Mouse (Mus musculus) lung, embryonic 16.5 days (tissue): ENCODE results near the gene Egr4. TPM values are rescaled to one million over a fixed set of nuclear protein-coding genes. Genes with fewer than 3 reads are reported as not detected.
A peak's percentile ranks its signal among the peaks of the same experiment; 100 is the strongest.

Experiments
- ATAC-seq: fragments of 200-750 bp; cut with Nextera tagmentation; 2 replicates; pipeline ENCODE4 v1.8.0; 2017; ENCODE audit warnings: low read depth, mild to moderate bottlenecking, moderate library complexity
- H3K27ac ChIP-seq: fragments of 300-500 bp; sonication (generic); 2 replicates; pipeline ENCODE4 v1.5.1; 2014; ENCODE audit warnings: mild to moderate bottlenecking, control low read depth, low read length
- H3K27me3 ChIP-seq: fragments of 300-500 bp; sonication (generic); 2 replicates; pipeline ENCODE4 v1.6.1; 2014; ENCODE audit warnings: low read depth, low read length, mixed read lengths; ENCODE audit not compliant: control insufficient read depth, insufficient read depth
- H3K36me3 ChIP-seq: fragments of 300-500 bp; sonication (generic); 2 replicates; pipeline ENCODE4 v1.6.1; 2014; ENCODE audit warnings: low read length; ENCODE audit not compliant: control insufficient read depth, insufficient read depth
- H3K4me1 ChIP-seq: fragments of 300-500 bp; sonication (generic); replicated peaks from 2 replicates; pipeline ENCODE4 v1.6.1; 2014; ENCODE audit warnings: low read length, mixed read lengths; ENCODE audit not compliant: control insufficient read depth, insufficient read depth
- H3K4me2 ChIP-seq: fragments of 300-500 bp; sonication (generic); 2 replicates; pipeline ENCODE4 v1.6.1; 2014; ENCODE audit warnings: low read depth, low read length, control low read depth
- H3K4me3 ChIP-seq: fragments of 300-500 bp; sonication (generic); 2 replicates; pipeline ENCODE4 v1.5.1; 2014; ENCODE audit warnings: mild to moderate bottlenecking, low read length, control low read depth
- H3K9ac ChIP-seq: fragments of 300-500 bp; sonication (generic); 2 replicates; pipeline ENCODE4 v1.6.1; 2014; ENCODE audit warnings: low read length, control low read depth
- H3K9me3 ChIP-seq: fragments of 300-500 bp; sonication (generic); 2 replicates; pipeline ENCODE4 v1.6.1; 2016; ENCODE audit warnings: low read length; ENCODE audit not compliant: control insufficient read depth
- WGBS: fragments of 180-500 bp; shearing (Covaris S2); extraction: QIAGEN DNeasy Blood & Tissue Kit; methylation state at CpG from one replicate; pipeline ENCODE4 v1.1.7; 2014; 5-methylcytosine and 5-hydroxymethylcytosine counted together
- polyA plus RNA-seq: library from polyadenylated mRNA; unstranded; fragments of >200 nt; fragmentation: Nextera tagmentation; extraction: Ambion mirVana; gene quantifications from 2 replicates; pipeline ENCODE4 v1.2.1, GENCODE M21; 2015

Egr4 gene
- polyA plus RNA-seq, 1 experiment from 2014 or later = not detected

- Histone ChIP-seq H3K4me2 (peak overlapping the region; percentile 71), H3K27ac (no peak overlapping the region), H3K9me3 (peaks cover 2% of the 10 kb centered on the region; the same call in 1 of the 2 replicates), H3K4me3 (peak overlapping the region; percentile 49), H3K4me1 (peaks cover 14% of the 10 kb centered on the region; the same call in 1 of the 2 replicates), H3K9ac (no peak overlapping the region), H3K36me3 (no peaks in the 10 kb centered on the region), H3K27me3 (peaks cover 66% of the 10 kb centered on the region)
- WGBS = under 1% methylated on average over 82 of the region's 90 CpGs
- ATAC-seq = peak; percentile 34; the same call in 1 of the 2 replicates
These were observed 535 bp downstream of the Egr4 start for GRCm38 (mm10) chr6:85512577-85513530.

DNA sequence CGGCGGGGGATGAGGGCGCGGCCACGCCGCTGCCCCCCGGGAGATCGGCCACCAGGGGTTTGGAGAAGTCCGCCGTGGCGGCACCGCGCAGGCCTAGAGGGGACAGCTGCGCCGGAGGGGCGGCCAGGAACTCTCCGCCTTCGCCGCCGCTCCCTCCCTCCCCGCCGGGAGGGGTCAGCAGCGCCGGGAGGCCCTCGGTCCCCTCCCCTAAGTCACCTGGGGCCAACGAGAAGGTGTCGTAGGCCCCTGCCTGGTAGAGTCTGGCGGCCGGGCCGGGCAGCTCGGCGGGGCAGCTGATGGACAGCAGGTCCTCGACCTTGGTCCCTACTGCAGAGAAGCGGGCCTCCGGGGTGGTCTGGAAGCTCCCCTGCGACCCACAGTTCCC, 1.3 kb downstream of the Egr4 start:
- under 1% methylated on average over 19 of the region's 36 CpGs for WGBS
- ATAC-seq = no peak
- no peak overlapping the region for H3K9ac ChIP-seq
- H3K27me3 ChIP-seq = peaks cover 66% of the 10 kb centered on the region
- no peak overlapping the region for H3K27ac ChIP-seq
- H3K9me3 ChIP-seq = peaks cover 2% of the 10 kb centered on the region; the same call in 1 of the 2 replicates
- peak overlapping the region; percentile 31 for H3K4me3 ChIP-seq
- no peaks in the 10 kb centered on the region for H3K36me3 ChIP-seq
- peaks cover 14% of the 10 kb centered on the region; the same call in 1 of the 2 replicates for H3K4me1 ChIP-seq
- peak overlapping the region; percentile 37 for H3K4me2 ChIP-seq

DNA sequence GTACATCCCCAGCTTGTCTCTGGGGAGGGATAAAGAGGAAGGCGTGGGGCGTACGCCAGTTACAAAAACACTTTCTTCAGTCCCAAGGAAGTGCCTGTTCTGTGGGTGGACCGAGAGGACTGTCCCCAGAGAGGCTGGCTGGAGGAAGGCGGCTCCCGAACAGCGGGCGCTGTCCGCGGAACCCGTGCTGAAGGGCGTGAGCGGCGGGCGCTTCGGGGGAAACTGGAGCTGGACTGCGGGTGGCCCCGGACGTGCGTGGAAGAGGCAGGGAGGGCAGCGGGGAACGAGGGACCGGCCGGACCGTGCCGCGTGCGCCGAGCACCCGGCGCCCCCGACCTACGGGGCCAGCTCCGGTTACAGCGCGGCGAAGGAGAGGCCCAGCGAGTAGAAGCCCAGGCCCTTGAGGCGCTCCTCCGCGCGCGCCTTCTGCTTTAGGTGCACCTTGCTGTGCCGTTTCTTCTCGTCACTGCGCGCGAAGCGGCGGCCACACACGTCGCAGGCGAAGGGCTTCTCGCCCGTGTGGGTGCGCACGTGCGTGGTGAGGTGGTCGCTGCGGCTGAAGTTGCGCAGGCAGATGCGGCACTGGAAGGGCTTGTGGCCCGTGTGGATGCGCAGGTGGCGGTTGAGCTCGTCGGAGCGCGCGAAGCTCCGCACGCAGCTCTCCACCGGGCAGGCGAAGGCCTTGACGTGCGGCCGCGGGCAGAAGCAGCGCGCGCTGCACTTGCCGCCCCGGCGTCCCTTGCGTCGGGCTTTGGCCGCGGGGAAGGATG, 1.9 kb downstream of the Egr4 start:
- no peak; the same call in 1 of the 2 replicates for ATAC-seq
- H3K27me3 ChIP-seq = peaks cover 65% of the 10 kb centered on the region
- no peak overlapping the region for H3K27ac ChIP-seq
- no peaks in the 10 kb centered on the region for H3K36me3 ChIP-seq
- H3K4me3 ChIP-seq = peak overlapping the region; percentile 31
- peaks cover 14% of the 10 kb centered on the region; the same call in 1 of the 2 replicates for H3K4me1 ChIP-seq
- WGBS = under 1% methylated on average over 66 of the region's 88 CpGs
- H3K9me3 ChIP-seq = peaks cover 2% of the 10 kb centered on the region; the same call in 1 of the 2 replicates
- H3K9ac ChIP-seq = no peak overlapping the region
- H3K4me2 ChIP-seq = peak overlapping the region; percentile 37

GRCm38 (mm10) chr6:85510476-85510875, 2.9 kb downstream of the Egr4 start:
- H3K36me3 ChIP-seq = no peaks in the 10 kb centered on the region
- no peak overlapping the region for H3K27ac ChIP-seq
- no peak overlapping the region for H3K9ac ChIP-seq
- peaks cover 57% of the 10 kb centered on the region for H3K27me3 ChIP-seq
- ATAC-seq = no peak
- peaks cover 2% of the 10 kb centered on the region; the same call in 1 of the 2 replicates for H3K9me3 ChIP-seq
- H3K4me1 ChIP-seq = peaks cover 14% of the 10 kb centered on the region; the same call in 1 of the 2 replicates
- no peak overlapping the region for H3K4me3 ChIP-seq
- WGBS = 4% methylated on average over 6 of the region's 6 CpGs
- H3K4me2 ChIP-seq = no peak overlapping the region

GRCm38 (mm10) chr6:85508602-85509001, 4.8 kb downstream of the Egr4 start:
- WGBS = 47% methylated on average over 5 of the region's 5 CpGs

DNA sequence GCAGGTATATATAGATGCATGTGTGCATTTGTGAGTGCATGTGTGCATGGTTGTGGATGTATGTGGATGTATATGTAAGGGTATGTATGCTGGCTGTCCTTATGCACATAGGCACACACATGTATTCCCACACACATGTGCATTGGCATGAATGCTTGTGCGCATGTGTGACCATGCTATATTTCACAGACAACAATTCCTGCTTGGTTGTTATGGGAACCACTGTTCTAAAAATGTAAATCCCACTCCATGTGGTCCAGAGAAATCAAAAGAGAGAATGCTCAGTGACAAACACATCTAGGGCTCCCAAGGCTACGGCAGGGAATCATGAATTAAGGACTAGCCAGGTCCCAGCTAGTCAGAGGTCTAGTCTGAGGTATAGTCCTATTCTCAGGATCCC, 8.5 kb downstream of the Egr4 start:
- Histone ChIP-seq H3K27me3 (peaks cover 26% of the 10 kb centered on the region), H3K4me3 (no peak overlapping the region), H3K9me3 (no peaks in the 10 kb centered on the region), H3K36me3 (no peaks in the 10 kb centered on the region), H3K4me1 (peaks cover 3% of the 10 kb centered on the region; the same call in 1 of the 2 replicates), H3K9ac (no peak overlapping the region), H3K4me2 (no peak overlapping the region), H3K27ac (no peak overlapping the region)
- no peak for ATAC-seq
- 68% methylated on average over 2 of the region's 2 CpGs for WGBS

More at GRCm38 (mm10) chr6:85508602-85509001, 4.8 kb downstream of the Egr4 start:
- no peak overlapping the region for H3K4me3 ChIP-seq
- no peaks in the 10 kb centered on the region for H3K36me3 ChIP-seq
- H3K4me1 ChIP-seq = peaks cover 13% of the 10 kb centered on the region; the same call in 1 of the 2 replicates
- no peak overlapping the region for H3K9ac ChIP-seq
- no peak overlapping the region for H3K4me2 ChIP-seq
- H3K27ac ChIP-seq = no peak overlapping the region
- no peaks in the 10 kb centered on the region for H3K9me3 ChIP-seq
- no peak for ATAC-seq
- H3K27me3 ChIP-seq = peaks cover 51% of the 10 kb centered on the region

DNA sequence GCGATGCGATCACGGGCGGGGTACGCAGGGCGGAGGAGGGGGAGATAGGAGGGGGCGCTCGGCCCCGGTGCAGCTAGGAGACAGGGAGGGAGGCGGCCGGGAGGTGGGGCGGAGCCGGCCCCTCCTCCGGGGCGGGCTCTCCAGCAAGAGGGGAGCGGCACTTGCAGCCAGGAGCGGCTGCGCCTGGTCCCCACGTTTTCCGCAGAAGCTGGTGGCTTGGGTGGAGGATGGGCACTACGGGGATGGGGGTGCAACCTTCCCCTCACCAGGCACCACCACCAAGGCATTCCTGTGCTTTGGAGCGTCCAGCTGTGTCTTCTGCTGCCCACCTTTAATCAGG, 10.5 kb downstream of the Egr4 start, which contains the start of gene Fbxo41:
Fbxo41 (minus strand) TSS at position 84 of the 340 bp plus-strand sequence.
- H3K4me2 ChIP-seq = peak within 1 kb of the TSS; percentile 93
- peak; percentile 80 for ATAC-seq
- H3K27ac ChIP-seq = no peak within 1 kb of the TSS
- 1% methylated on average over 14 of the region's 22 CpGs for WGBS
- H3K4me3 ChIP-seq = peak within 1 kb of the TSS; percentile 63
- H3K4me1 ChIP-seq = peaks cover 3% of the 10 kb centered on the region; the same call in 1 of the 2 replicates
- no peaks in the 10 kb centered on the region for H3K36me3 ChIP-seq
- peak within 1 kb of the TSS; percentile 65 for H3K9ac ChIP-seq
- H3K9me3 ChIP-seq = no peaks in the 10 kb centered on the region
- H3K27me3 ChIP-seq = peaks cover 20% of the 10 kb centered on the region

GRCm38 (mm10) chr6:85502103-85502910, 11.1 kb downstream of the Egr4 start:
- peaks cover 20% of the 10 kb centered on the region for H3K27me3 ChIP-seq
- H3K27ac ChIP-seq = no peak overlapping the region
- peak overlapping the region; percentile 93 for H3K4me2 ChIP-seq
- no peaks in the 10 kb centered on the region for H3K9me3 ChIP-seq
- H3K4me3 ChIP-seq = peak overlapping the region; percentile 63
- no peaks in the 10 kb centered on the region for H3K36me3 ChIP-seq
- peak; percentile 59 for ATAC-seq
- peaks cover 3% of the 10 kb centered on the region; the same call in 1 of the 2 replicates for H3K4me1 ChIP-seq
- WGBS = 1% methylated on average over 28 of the region's 37 CpGs
- peak overlapping the region; percentile 65 for H3K9ac ChIP-seq
